Mouse (Mus musculus): ENCODE data around the gene Gpr183.
A peak's percentile ranks its signal among the peaks of the same experiment; 100 is the strongest.

Gene Gpr183

DNA sequence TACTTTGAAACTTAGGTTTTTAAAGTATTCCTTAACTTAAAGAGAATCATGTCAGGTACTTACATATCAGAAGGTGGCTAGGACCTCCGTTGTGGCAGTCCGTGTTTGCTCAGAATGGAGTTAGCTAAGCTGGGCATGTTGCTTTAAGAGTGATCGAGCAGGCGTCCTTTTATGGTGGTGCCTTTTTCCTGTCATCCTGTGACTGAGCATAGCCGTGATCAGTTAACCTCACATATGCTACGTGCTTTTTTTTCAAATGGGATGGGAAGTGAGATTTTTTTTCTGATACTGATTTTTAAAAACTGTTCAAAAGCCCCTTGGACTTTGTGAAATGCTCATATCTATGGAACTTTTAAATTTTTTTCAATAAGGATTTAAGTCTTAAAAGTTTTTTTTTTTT, at the start of gene Gpr183:
Gpr183 (minus strand) TSS at position 206 of the 400 bp plus-strand sequence.
- DNase-seq, result no peak

GRCm38 (mm10) chr14:122013417-122013951, 48.5 kb upstream of the Gpr183 start:
- DNase-seq, result no peak

DNA sequence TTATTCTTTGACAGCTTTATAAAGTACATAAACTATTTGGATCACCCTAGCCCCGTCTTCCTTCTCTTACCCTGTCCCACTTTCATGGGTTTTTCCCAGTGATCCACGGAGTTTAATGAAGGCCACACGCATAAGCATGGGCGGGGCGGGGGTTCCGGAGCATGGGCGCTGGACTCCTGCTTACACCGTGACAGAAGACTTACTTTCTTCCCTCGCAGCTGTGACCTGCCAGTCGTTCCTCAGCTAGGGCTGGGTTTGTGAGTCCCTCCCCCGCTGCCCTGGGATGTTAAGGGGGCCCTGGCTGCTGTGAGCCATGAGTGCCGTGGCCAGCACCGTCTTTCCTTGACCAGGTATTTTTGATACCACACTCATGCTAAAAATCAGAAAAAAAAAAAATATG, 47.8 kb upstream of the Gpr183 start:
- DNase-seq, result peak; percentile 35

DNA sequence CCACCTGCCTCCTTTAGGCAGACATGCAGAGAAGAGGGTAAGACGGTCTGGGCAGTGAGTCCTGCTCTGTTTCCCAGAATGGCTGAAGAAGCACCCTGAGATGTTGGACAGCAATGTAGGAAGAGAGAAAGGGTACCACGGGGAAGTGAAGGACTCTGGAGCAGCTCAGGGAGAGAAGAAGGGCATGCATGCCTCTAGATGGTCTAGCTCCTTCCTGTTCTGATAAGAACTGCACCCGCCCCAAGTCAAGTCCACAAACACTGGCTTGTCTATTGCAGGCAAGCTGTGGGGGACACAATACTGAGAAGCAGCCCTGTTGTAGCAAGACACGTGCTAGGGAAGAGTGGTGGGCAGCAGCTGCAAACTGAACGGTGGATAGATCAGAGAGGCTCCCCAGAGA, 47.2 kb upstream of the Gpr183 start:
- DNase-seq, result no peak

DNA sequence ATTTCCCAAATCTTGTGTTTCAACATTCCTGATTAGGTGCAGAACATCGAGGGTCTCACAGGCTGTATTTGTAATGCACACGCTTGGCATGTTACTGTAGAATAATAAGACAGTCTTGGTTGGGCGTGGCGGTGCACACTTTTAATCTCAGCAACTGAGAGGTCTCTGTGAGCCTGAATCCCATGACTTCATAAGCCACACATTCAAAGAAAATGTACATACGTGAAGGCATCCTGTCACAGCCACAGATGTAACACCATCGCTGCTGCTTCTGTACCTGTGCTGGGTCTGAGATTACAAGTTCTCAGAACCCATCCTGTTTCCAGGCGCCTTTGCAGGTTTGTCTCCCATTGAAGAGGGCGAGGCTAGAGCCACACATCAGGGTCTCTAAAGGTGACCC, 46.8 kb upstream of the Gpr183 start:
- DNase-seq, result no peak

DNA sequence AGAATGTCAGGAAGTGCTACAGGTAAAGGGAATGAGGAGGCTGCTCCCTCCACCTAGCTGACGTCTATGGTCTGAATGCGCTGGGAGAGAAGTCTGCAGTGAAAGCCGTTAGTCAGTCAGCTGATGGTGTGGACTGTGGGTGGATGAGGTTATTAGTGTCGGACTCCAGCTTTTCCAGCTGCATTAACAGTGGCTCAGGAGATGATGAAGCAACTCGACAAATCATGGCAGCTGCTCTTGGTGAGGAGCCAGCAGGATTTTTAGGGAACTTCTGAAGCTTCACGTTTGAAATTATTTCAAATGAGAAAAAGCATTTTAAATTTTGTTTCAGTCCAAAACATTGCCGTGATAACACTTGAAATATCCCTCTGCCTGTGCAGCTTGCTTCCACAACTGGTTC, 45.3 kb upstream of the Gpr183 start:
- no peak for DNase-seq

DNA sequence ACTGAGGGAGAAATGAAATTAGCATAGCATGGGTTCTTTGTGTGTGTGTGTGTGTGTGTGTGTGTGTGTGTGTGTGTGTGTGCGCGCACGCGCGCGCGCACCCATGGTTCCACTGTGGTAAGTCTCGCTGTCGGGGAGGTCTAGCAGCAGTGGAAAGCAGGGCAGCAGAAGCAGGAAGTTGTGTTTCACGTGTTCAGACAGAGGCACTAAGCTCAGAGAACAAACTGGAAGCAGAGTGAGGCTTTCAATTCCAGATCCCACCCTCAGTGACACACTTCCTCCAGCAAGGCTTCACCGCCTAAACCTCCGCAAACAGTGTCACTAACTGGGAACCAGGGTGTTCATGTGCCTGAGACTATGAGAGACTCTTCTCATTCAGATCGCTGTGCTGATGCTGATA, 44.5 kb upstream of the Gpr183 start:
- no peak for DNase-seq

GRCm38 (mm10) chr14:122008261-122008660, 43.3 kb upstream of the Gpr183 start:
- DNase-seq, result no peak

GRCm38 (mm10) chr14:122003812-122004211, 38.8 kb upstream of the Gpr183 start:
- no peak for DNase-seq

DNA sequence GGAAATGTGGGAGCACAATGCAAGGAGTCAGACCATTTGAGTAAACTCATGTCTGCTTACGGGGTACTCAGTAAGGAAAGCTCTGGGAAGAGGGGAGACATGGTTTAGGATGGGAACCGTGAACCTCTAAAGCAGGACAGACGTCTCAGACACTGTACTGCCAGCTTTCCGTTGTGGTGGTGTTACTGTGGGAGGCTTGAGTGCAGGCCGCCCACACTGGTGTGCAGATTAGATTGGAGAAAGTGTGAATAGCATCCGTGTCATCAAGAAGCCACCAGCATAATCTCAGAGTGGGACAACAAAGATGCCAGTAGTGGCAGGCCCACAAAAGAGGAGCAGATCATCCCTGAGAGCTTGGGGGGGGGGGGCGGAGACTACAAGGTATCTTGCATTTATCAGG, 37.2 kb upstream of the Gpr183 start:
- no peak for DNase-seq

DNA sequence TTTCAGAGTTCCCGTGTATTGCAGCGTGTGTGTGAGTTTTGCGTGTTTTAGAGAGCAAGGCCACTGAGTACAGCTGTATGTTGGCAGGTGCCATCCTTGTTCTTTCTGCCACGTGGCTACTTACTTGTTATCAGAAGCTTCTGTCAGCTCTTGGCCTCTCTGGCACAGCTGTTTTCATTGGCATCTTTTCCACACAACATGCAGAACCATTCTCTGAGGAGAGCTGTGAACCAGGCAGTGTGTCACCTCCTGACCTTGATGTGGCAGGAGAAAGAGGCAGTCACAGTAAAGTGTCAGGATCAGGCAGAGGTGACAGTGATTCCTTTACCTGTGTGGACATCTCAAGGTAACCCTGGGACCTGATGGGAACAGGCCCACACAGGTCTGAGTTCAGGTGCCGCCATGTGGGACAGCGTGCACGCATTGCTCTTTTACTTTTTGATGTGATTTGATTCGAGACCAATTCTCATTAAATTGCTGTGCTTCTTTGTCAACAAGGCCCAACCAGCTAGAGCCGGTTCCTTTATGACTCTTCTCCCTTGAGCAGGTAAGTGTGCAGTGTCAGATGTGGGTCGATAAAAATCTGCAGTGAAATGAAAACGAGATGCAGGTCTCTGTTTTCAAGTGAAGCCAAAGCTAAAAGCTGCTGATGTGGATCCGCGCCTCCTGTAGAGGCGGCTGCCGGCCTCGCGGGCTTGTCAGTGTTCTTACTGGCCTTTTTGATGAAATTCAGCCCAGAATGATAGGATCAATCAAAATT, 35.5 kb upstream of the Gpr183 start:
- DNase-seq, result no peak

GRCm38 (mm10) chr14:121999455-121999854, 34.5 kb upstream of the Gpr183 start:
- DNase-seq, result no peak

GRCm38 (mm10) chr14:121996786-121997185, 31.8 kb upstream of the Gpr183 start:
- peak; percentile 87 for DNase-seq

DNA sequence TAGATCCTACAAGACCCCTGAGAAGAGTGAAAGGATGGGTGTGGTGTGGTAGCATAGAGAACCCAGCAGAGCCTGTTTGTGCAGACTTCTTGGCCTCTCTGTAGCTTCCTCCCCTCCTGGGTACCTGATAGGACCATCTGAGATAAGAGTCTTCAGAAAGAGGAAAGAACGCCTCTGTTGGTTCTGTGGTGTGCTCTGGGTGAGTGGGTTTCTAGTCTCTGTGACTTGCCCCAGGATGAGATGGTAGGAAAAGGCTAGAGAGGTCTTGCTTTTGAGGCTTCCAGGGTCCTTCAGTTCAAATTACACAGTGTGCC, 30.5 kb upstream of the Gpr183 start:
- no peak for DNase-seq

DNA sequence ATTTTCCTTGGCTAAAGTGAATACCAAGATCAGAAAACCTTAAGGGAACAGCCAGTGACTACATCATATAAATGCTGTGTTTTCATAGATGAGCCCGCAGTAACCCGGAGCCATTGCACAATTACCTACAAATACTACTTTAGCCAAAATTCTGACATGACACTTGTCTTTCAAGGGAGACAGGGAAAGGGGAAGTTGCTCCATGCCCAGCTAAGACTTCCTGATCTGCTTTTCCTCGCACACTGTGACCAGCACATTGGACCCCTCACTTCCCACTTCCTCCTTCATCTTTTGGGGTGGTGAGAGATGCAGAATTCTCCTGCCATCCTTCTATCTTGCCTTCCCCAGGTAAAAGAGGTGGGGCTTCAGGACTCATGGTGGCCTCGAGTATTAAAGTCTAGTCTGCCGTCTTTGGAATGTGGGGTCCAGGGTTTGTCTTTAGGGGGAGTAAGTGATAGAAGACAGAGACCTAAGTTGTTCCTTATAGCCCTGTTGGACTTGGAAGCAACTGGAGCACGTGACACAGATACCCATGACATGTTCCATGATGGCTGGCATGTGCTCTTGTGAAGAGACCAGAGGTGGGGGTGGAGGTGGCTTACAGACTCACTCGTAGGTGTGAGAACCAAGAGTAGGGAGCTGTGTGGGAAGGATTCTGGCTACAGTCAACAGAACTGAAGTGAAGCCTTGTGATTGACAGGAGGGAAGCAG, 30.0 kb upstream of the Gpr183 start:
- DNase-seq, result no peak

DNA sequence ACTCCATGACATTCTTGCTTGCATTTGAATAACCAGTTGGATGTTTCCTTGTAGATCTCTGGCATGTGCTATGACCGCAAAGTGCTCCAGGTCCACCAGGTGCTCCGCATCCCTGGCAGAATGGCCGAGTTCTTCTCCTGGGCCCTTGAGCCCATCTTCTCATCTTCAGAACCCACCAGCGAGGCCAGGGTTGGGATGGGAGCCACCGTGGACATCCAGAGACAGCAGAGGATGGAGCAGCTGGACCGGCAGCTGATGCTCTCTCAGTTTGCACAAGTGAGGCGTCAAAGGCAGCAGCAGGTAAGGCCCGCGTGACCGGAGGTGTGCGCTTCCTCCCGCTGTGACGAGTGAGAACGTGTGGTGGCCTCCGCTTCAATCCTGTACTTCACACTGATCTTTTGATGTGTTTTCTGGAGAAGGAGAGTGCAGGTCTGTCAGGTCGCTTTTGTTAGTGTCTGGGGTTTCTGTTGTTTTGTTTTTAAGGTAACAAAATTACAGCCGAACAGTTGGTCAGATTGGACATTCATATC, 29.2 kb upstream of the Gpr183 start:
- DNase-seq, result no peak

DNA sequence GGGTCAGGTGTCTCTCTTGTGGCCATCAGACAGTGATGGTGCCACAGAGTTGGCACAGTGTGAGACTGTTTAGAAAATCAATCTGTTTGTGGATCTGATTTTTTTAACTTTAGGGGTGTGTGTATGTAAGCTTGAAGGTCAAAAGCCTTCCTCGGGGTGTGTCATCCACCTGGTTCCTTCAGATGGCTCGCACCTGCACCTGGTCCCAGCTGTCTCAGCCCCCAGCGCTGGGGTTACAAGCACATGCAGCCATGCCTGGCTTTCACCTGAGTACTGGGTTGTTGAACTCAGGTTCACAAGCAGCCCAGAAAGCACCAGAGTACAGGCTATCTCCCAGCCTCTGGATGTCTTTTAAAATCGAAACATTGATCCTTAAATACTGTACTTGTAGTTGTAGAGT, 28.6 kb upstream of the Gpr183 start:
- DNase-seq, result no peak

- DNase-seq, result no peak
These were observed 27.6 kb upstream of the Gpr183 start for GRCm38 (mm10) chr14:121992395-121993280.

DNA sequence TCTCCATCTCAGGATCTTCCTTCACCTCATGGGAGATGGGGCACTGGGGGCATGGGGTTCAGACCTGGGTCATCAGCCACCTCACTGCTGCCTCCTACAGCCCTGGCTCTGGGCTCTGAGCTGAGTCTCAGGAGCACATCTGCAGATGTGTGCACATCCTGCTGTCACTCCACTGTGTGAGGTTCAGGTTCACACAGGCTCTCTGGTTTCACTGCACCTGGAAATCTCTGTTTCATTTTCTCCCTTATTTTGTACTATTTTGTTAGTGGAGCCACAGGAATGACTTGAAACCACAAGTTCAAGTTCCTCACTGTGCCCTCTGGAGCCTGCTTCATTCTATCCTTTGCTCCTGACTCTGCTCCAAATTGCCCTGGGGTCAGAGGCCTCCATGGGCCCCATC, 26.9 kb upstream of the Gpr183 start:
- DNase-seq, result no peak

GRCm38 (mm10) chr14:121990897-121991296, 25.9 kb upstream of the Gpr183 start:
- no peak for DNase-seq

- no peak for DNase-seq
These were observed 24.9 kb upstream of the Gpr183 start for GRCm38 (mm10) chr14:121989869-121990268.

- DNase-seq, result no peak
These were observed 24.3 kb upstream of the Gpr183 start for GRCm38 (mm10) chr14:121989331-121989730.

DNA sequence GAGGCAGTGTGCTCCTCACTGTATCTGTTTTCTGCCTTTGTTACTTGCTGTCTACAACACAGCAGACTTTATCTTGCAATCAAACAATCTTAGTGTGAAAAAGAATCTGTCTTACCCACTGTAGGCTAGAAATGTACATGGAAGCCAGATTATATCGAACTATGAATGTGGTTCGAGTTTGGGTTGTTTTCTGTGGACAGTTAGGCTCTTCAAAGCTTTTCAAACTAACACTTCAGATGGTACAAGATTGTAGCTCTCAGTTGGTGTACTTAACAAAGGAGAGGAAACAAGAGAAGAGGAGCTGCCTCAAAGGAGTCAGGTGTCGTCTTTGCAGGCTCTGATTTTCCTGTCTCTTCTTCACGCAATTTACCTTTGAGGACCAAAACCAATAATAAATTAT, 22.7 kb upstream of the Gpr183 start:
- no peak for DNase-seq
